Mouse (Mus musculus) brain, embryonic 14.5 days (tissue): ENCODE measurements around the gene Ildr2.

ENCODE experiments used
- CTCF ChIP-seq: fragments of 200-500 bp; IDR thresholded peaks from 2 replicates; pipeline ENCODE4 v1.5.1; 2012; ENCODE audit warnings: inconsistent platforms, mild to moderate bottlenecking, moderate library complexity, borderline replicate concordance; ENCODE audit not compliant: insufficient read depth, insufficient read length; ENCODE audit errors: extremely low read depth
- POLR2A ChIP-seq: fragments of 200-500 bp; IDR thresholded peaks from 2 replicates; pipeline ENCODE4 v1.6.1; 2012; ENCODE audit warnings: mild to moderate bottlenecking, inconsistent platforms, borderline replicate concordance; ENCODE audit not compliant: poor library complexity, insufficient read depth, insufficient read length, severe bottlenecking; ENCODE audit errors: extremely low read depth

GRCm38 (mm10) chr1:166342060-166342459 is 88.1 kb downstream of the Ildr2 start:
- no peak for TF ChIP-seq CTCF
- TF ChIP-seq POLR2A: no peak
